Mouse (Mus musculus) frontal cortex, postnatal 10 days (tissue): ENCODE data around the gene Zfp706.

ENCODE experiments used
- DNase-seq, 2 experiments: peaks; one replicate each; pipeline ENCODE4 v3.0.0; 2022; ENCODE audit warnings: low spot score in 2 of 2, mixed read lengths in 1 of 2

Zfp706 gene

GRCm38 (mm10) chr15:37007233-37007958, at the start of gene Zfp706:
TSS of gene Zfp706 (minus strand) at chr15:37007773.
- DNase-seq = peak; percentile 98 to 99

GRCm38 (mm10) chr15:37054582-37054981, 47.0 kb upstream of the Zfp706 start:
- DNase-seq = no peak

GRCm38 (mm10) chr15:37053085-37053762, 45.7 kb upstream of the Zfp706 start:
- peak; percentile 60 to 65 for DNase-seq

GRCm38 (mm10) chr15:37047403-37047802, 39.8 kb upstream of the Zfp706 start:
- no peak for DNase-seq

GRCm38 (mm10) chr15:37046586-37046985, 39.0 kb upstream of the Zfp706 start:
- no peak for DNase-seq

GRCm38 (mm10) chr15:37046131-37046530, 38.6 kb upstream of the Zfp706 start:
- DNase-seq = no peak

GRCm38 (mm10) chr15:37045456-37045855, 37.9 kb upstream of the Zfp706 start:
- DNase-seq = no peak

GRCm38 (mm10) chr15:37042559-37042958, 35.0 kb upstream of the Zfp706 start:
- DNase-seq = peak; percentile 38 to 57

GRCm38 (mm10) chr15:37041214-37041613, 33.6 kb upstream of the Zfp706 start:
- peak in 1 of 2 experiments; percentile 43 for DNase-seq

GRCm38 (mm10) chr15:37038666-37039065, 31.1 kb upstream of the Zfp706 start:
- DNase-seq = no peak

GRCm38 (mm10) chr15:37037704-37038103, 30.1 kb upstream of the Zfp706 start:
- no peak for DNase-seq

GRCm38 (mm10) chr15:37036481-37037156, 29.0 kb upstream of the Zfp706 start:
- DNase-seq = no peak

- DNase-seq = no peak
Measured at GRCm38 (mm10) chr15:37034155-37034554, 26.6 kb upstream of the Zfp706 start.

- DNase-seq = no peak
Measured at GRCm38 (mm10) chr15:37033431-37033830, 25.9 kb upstream of the Zfp706 start.

- DNase-seq = peak; percentile 27 to 57
Measured at GRCm38 (mm10) chr15:37031334-37032150, 24.0 kb upstream of the Zfp706 start.

- no peak for DNase-seq
Measured at GRCm38 (mm10) chr15:37030929-37031328, 23.4 kb upstream of the Zfp706 start.

- no peak for DNase-seq
Measured at GRCm38 (mm10) chr15:37027956-37028355, 20.4 kb upstream of the Zfp706 start.

- DNase-seq = no peak
Measured at GRCm38 (mm10) chr15:37026458-37026857, 18.9 kb upstream of the Zfp706 start.

GRCm38 (mm10) chr15:37020581-37021245, 13.1 kb upstream of the Zfp706 start:
- no peak for DNase-seq

GRCm38 (mm10) chr15:37019434-37019833, 11.9 kb upstream of the Zfp706 start:
- DNase-seq = no peak

GRCm38 (mm10) chr15:37011897-37012296, 4.3 kb upstream of the Zfp706 start:
- no peak for DNase-seq
